Mouse (Mus musculus): Measurements from ENCODE around the gene Ndrg3. TPM values are rescaled to one million over a fixed set of nuclear protein-coding genes. Genes with fewer than 3 reads are reported as not detected.

Gene Ndrg3
- polyA plus RNA-seq, 1 experiment from 2014 or later: 53.9 TPM

GRCm38 (mm10) chr2:157021156-157021555, 29.3 kb upstream of the Ndrg3 start:
- H3K9ac ChIP-seq: no peak overlapping the region
- H3K27me3 ChIP-seq: no peaks in the 10 kb centered on the region
- peaks cover 4% of the 10 kb centered on the region; the same call in 1 of the 2 replicates for H3K9me3 ChIP-seq (replicated peaks)
- H3K4me1 ChIP-seq: no peaks in the 10 kb centered on the region
- no peak overlapping the region for H3K27ac ChIP-seq (replicated peaks)
- no peak for ATAC-seq (ENCODE audit: insufficient number of reproducible peaks, low FRiP score, low TSS enrichment, low read depth)
- 95% methylated on average over 16 of the region's 16 CpGs for WGBS
- H3K4me3 ChIP-seq (replicated peaks): no peak overlapping the region
- H3K4me2 ChIP-seq (replicated peaks): no peak overlapping the region
- peaks cover 98% of the 10 kb centered on the region for H3K36me3 ChIP-seq

DNA sequence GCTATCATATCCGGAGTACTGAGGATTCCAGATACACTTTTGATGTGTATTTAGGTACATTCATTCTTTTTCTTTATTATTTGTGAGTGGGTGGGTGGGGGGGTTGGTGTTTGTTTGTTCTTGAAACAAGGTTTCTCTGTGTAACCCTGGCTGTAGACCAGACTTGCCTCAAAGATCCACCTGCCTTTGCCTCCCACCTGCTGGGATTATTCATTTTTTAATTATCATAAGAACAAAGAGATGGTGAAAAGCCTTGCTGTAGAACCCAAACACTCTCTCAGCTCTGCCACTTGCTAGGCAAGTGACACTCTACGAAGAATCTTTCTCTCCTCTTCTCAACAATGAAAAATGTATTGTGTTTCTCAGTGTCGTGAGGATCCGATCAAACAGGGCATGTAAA, 27.4 kb upstream of the Ndrg3 start:
- WGBS: 94% methylated on average over 4 of the region's 4 CpGs

GRCm38 (mm10) chr2:157016529-157017270, 24.8 kb upstream of the Ndrg3 start:
- H3K9me3 ChIP-seq (replicated peaks): no peaks in the 10 kb centered on the region
- WGBS: 81% methylated on average over 18 of the region's 18 CpGs
- peaks cover 86% of the 10 kb centered on the region for H3K36me3 ChIP-seq
- H3K4me3 ChIP-seq (replicated peaks): no peak overlapping the region
- no peak; the same call in 1 of the 2 replicates for ATAC-seq (ENCODE audit: insufficient number of reproducible peaks, low FRiP score, low TSS enrichment, low read depth)
- H3K4me2 ChIP-seq (replicated peaks): no peak overlapping the region
- no peak overlapping the region for H3K27ac ChIP-seq (replicated peaks)
- no peaks in the 10 kb centered on the region for H3K4me1 ChIP-seq
- H3K27me3 ChIP-seq: no peaks in the 10 kb centered on the region
- H3K9ac ChIP-seq: no peak overlapping the region

More for the DNA sequence above, 27.4 kb upstream of the Ndrg3 start:
- no peak for ATAC-seq (ENCODE audit: insufficient number of reproducible peaks, low FRiP score, low TSS enrichment, low read depth)
- H3K36me3 ChIP-seq: peaks cover 97% of the 10 kb centered on the region
- no peak overlapping the region for H3K27ac ChIP-seq (replicated peaks)
- no peak overlapping the region for H3K4me2 ChIP-seq (replicated peaks)
- H3K9ac ChIP-seq: no peak overlapping the region
- H3K27me3 ChIP-seq: no peaks in the 10 kb centered on the region
- no peaks in the 10 kb centered on the region for H3K4me1 ChIP-seq
- H3K4me3 ChIP-seq (replicated peaks): no peak overlapping the region
- no peaks in the 10 kb centered on the region for H3K9me3 ChIP-seq (replicated peaks)

GRCm38 (mm10) chr2:157012341-157012740, 20.5 kb upstream of the Ndrg3 start:
- no peak for ATAC-seq (ENCODE audit: insufficient number of reproducible peaks, low FRiP score, low TSS enrichment, low read depth)
- peaks cover 43% of the 10 kb centered on the region for H3K36me3 ChIP-seq
- H3K27me3 ChIP-seq: no peaks in the 10 kb centered on the region
- H3K9ac ChIP-seq: no peak overlapping the region
- H3K4me1 ChIP-seq: peaks cover 14% of the 10 kb centered on the region
- H3K4me2 ChIP-seq (replicated peaks): no peak overlapping the region
- no peaks in the 10 kb centered on the region for H3K9me3 ChIP-seq (replicated peaks)
- H3K4me3 ChIP-seq (replicated peaks): no peak overlapping the region
- no peak overlapping the region for H3K27ac ChIP-seq (replicated peaks)
- WGBS: 77% methylated on average over 6 of the region's 6 CpGs

DNA sequence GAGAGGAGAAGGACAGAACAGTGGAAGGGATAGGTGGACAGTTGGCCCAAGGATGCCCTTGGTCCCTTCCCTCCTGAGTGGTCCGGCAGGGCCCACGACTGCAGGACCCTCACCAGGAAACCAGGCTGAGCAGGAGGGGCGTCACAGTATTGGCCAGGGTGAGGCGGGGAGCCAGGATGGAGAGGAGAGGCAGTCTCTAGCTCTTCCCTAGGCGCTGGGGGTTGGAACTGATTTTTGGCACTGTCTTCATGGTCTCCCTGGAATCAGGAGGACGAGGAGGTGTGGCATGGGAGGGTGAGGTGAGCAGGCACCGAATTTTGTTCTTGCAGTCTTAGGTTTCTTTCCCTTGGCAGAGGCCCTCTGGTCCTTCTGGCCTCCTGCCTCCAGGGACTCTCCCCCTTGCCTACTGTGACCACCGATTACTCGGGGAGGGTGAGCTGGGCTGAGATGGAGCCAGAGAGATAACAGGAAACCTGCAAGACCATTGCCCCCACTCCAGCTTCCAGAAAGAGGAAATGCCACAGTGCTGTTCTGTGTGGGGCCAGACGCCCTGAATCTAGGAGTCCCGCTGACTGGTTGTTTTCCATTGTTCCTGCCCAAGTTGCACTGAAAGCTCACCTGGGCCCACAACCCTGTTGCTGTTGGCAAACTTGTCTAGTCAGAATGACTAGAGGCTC, 18.9 kb upstream of the Ndrg3 start:
- WGBS: 42% methylated on average over 11 of the region's 11 CpGs
- H3K4me2 ChIP-seq (replicated peaks): no peak overlapping the region
- no peak overlapping the region for H3K9ac ChIP-seq
- ATAC-seq (ENCODE audit: insufficient number of reproducible peaks, low FRiP score, low TSS enrichment, low read depth): no peak
- peak overlapping the region; percentile 48; the same call in 1 of the 2 replicates for H3K27ac ChIP-seq (replicated peaks)
- no peaks in the 10 kb centered on the region for H3K27me3 ChIP-seq
- H3K36me3 ChIP-seq: peaks cover 28% of the 10 kb centered on the region
- no peaks in the 10 kb centered on the region for H3K9me3 ChIP-seq (replicated peaks)
- no peak overlapping the region for H3K4me3 ChIP-seq (replicated peaks)
- H3K4me1 ChIP-seq: peaks cover 26% of the 10 kb centered on the region

DNA sequence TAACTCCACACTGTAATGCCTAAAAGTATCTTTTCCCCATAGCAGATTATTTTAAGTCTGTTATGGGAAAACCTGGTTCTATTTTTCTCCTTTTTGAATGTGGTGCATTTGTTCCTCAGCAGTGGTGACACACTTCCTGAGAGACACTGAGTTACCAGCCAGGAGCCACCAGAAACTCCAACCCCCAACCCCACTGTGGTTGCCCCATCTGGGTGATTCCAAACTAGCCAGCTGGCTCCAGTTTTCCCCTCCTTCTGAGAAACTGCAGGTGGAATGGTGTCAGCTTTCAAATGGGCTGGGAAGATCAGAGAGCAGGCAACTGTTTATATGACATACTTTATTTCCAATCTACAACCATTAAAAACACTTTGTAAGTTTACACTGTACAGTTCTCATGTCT, 18.3 kb upstream of the Ndrg3 start:
- Histone ChIP-seq H3K36me3 (peaks cover 22% of the 10 kb centered on the region), H3K4me1 (peaks cover 30% of the 10 kb centered on the region), H3K4me2 (replicated peaks) (no peak overlapping the region), H3K4me3 (replicated peaks) (no peak overlapping the region), H3K9me3 (replicated peaks) (no peaks in the 10 kb centered on the region), H3K9ac (no peak overlapping the region), H3K27ac (replicated peaks) (no peak overlapping the region; the same call in 1 of the 2 replicates), H3K27me3 (no peaks in the 10 kb centered on the region)
- ATAC-seq (ENCODE audit: insufficient number of reproducible peaks, low FRiP score, low TSS enrichment, low read depth): no peak

DNA sequence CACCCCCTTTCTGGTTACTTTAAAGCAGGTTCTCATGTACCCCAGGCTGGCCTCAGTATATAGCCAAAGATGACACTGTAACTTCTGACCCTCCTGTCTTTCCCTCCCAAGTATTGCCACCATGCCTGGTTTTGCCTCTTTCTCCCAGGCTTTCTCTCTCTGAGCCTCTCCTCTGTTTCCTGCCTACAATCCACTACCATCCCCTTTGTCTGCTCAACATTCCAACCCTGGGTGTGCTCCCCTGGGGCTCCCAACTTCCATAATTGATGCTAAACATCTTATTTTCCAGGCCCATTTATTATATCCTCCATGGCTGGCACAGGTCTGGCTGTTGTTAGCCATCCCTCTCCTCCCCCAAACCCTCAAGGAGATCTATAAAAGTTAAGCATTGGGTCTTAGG, 16.7 kb upstream of the Ndrg3 start:
- no peaks in the 10 kb centered on the region for H3K9me3 ChIP-seq (replicated peaks)
- H3K9ac ChIP-seq: no peak overlapping the region
- H3K4me3 ChIP-seq (replicated peaks): no peak overlapping the region

DNA sequence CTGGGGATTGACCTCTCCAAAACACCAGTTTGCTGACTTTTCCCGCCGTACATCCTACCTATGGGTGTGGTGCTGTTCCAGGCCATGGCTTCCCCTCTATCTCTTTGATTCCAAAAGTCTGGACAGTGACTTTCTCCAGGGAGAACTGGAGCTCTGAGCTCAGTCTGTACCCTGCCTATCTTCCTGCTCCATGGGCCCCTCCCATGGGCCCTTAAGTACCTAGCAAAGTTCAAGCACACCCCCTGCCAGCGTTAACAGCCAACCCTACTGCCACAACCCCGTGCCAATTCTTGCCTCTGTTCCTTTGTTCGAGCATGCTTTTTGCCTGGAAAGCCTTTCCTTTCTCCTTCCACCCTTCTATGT, 15.4 kb upstream of the Ndrg3 start:
- ATAC-seq (ENCODE audit: insufficient number of reproducible peaks, low FRiP score, low TSS enrichment, low read depth): peak; percentile 5; the same call in 1 of the 2 replicates
- Histone ChIP-seq H3K36me3 (peaks cover 13% of the 10 kb centered on the region), H3K4me2 (replicated peaks) (peak overlapping the region; percentile 81), H3K9ac (peak overlapping the region; percentile 65), H3K4me1 (peaks cover 30% of the 10 kb centered on the region), H3K9me3 (replicated peaks) (no peaks in the 10 kb centered on the region), H3K4me3 (replicated peaks) (peak overlapping the region; percentile 60), H3K27me3 (no peaks in the 10 kb centered on the region), H3K27ac (replicated peaks) (peak overlapping the region; percentile 78)
- 26% methylated on average over 5 of the region's 5 CpGs for WGBS

More for the DNA sequence above, 16.7 kb upstream of the Ndrg3 start:
- no peak overlapping the region for H3K4me2 ChIP-seq (replicated peaks)
- ATAC-seq (ENCODE audit: insufficient number of reproducible peaks, low FRiP score, low TSS enrichment, low read depth): no peak
- no peaks in the 10 kb centered on the region for H3K27me3 ChIP-seq
- peaks cover 30% of the 10 kb centered on the region for H3K4me1 ChIP-seq
- peaks cover 15% of the 10 kb centered on the region for H3K36me3 ChIP-seq
- no peak overlapping the region for H3K27ac ChIP-seq (replicated peaks)

- H3K4me3 ChIP-seq (replicated peaks): peak within 1 kb of the TSS; percentile 60
- H3K4me1 ChIP-seq: peaks cover 30% of the 10 kb centered on the region
- peak within 1 kb of the TSS; percentile 78 for H3K27ac ChIP-seq (replicated peaks)
- H3K9ac ChIP-seq: peak within 1 kb of the TSS; percentile 65
- under 1% methylated on average over 56 of the region's 56 CpGs for WGBS
- peaks cover 13% of the 10 kb centered on the region for H3K36me3 ChIP-seq
- H3K9me3 ChIP-seq (replicated peaks): no peaks in the 10 kb centered on the region
- peak; percentile 73 for ATAC-seq (ENCODE audit: insufficient number of reproducible peaks, low FRiP score, low TSS enrichment, low read depth)
- H3K4me2 ChIP-seq (replicated peaks): peak within 1 kb of the TSS; percentile 81
- H3K27me3 ChIP-seq: no peaks in the 10 kb centered on the region
These were observed 14.8 kb upstream of the Ndrg3 start, which contains the start of gene Dsn1 for GRCm38 (mm10) chr2:157006511-157007233. Gene Dsn1 (minus strand): TSS chr2:157007154.

DNA sequence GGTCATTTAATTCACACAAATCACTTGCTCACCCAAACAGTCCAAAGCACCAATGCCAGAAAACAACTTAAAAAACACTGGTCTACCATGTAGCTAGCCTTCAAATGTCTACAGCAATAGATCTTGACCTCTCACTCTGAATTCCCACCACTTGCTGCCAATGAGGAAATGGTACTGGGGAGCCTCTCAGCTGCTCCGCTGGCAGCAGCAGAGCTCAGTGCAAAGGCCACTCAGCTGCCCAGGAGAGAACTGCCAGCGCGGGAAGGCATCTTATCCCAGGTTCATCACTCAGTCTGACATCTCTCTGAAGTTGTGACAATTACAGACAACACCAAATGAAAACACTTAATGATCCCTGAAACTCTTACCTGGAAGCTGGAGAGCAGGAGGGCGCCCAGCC, 10.5 kb upstream of the Ndrg3 start:
- H3K9ac ChIP-seq: no peak overlapping the region
- no peak overlapping the region for H3K27ac ChIP-seq (replicated peaks)
- H3K4me1 ChIP-seq: peaks cover 16% of the 10 kb centered on the region
- H3K9me3 ChIP-seq (replicated peaks): no peaks in the 10 kb centered on the region
- 92% methylated on average over 4 of the region's 4 CpGs for whole genome bisulfite sequencing
- no peaks in the 10 kb centered on the region for H3K27me3 ChIP-seq
- peaks cover 35% of the 10 kb centered on the region for H3K36me3 ChIP-seq
- no peak for ATAC-seq (ENCODE audit: insufficient number of reproducible peaks, low FRiP score, low TSS enrichment, low read depth)
- no peak overlapping the region for H3K4me3 ChIP-seq (replicated peaks)
- H3K4me2 ChIP-seq (replicated peaks): no peak overlapping the region

- H3K9me3 ChIP-seq (replicated peaks): no peaks in the 10 kb centered on the region
- no peak overlapping the region for H3K4me2 ChIP-seq (replicated peaks)
- H3K36me3 ChIP-seq: peaks cover 54% of the 10 kb centered on the region
- H3K4me1 ChIP-seq: no peaks in the 10 kb centered on the region
- no peak overlapping the region for H3K27ac ChIP-seq (replicated peaks)
- WGBS: 86% methylated on average over 5 of the region's 5 CpGs
- no peaks in the 10 kb centered on the region for H3K27me3 ChIP-seq
- H3K9ac ChIP-seq: no peak overlapping the region
- no peak overlapping the region for H3K4me3 ChIP-seq (replicated peaks)
- ATAC-seq (ENCODE audit: insufficient number of reproducible peaks, low FRiP score, low TSS enrichment, low read depth): no peak
These were observed 6.4 kb upstream of the Ndrg3 start for GRCm38 (mm10) chr2:156998263-156998662.
